Mouse (Mus musculus) urinary bladder, adult 2 months (tissue): ENCODE results near the gene Coq8a. TPM values are rescaled to one million over a fixed set of nuclear protein-coding genes. Genes with fewer than 3 reads are reported as not detected.

ENCODE experiments used
- polyA plus RNA-seq: library from polyadenylated mRNA; depleted of rRNA; stranded (reverse); fragments of >200 nt; gene quantifications from 2 replicates; pipeline ENCODE4 v1.2.3, GENCODE M21; 2012; rRNA removed

Gene Coq8a
- polyA plus RNA-seq, 1 experiment: 26.5 TPM

Other genes with a start within 250 kb of the Coq8a start
- gene Cdc42bpa, start 239.1 kb downstream of the Coq8a start, polyA plus RNA-seq: 32.7 and 43.3 TPM in 2 replicates
- 27.7 and 31.7 TPM in 2 replicates for gene Psen2, start 63.8 kb upstream of the Coq8a start, polyA plus RNA-seq
- 25.7 and 54.9 TPM in 2 replicates for gene Itpkb, start 130.9 kb upstream of the Coq8a start, polyA plus RNA-seq